Mouse (Mus musculus) kidney, postnatal 0 days (tissue): Measurements from ENCODE around the gene Gm9936. TPM values are rescaled to one million over a fixed set of nuclear protein-coding genes. Genes with fewer than 3 reads are reported as not detected.

Experiments
- ATAC-seq: fragments of 200-750 bp; cut with Nextera tagmentation; replicated peaks from 2 replicates; pipeline ENCODE4 v1.8.0; 2017; ENCODE audit warnings: low read depth, moderate number of reproducible peaks, moderate TSS enrichment, moderate library complexity; ENCODE audit not compliant: low FRiP score
- DNase-seq: peaks from one replicate; pipeline ENCODE4 v3.0.0-alpha.2; 2016; ENCODE audit warnings: low spot score
- H3K27ac ChIP-seq: fragments of 300-500 bp; sonication (generic); 2 replicates; pipeline ENCODE4 v1.5.1; 2014; ENCODE audit warnings: mild to moderate bottlenecking
- H3K27me3 ChIP-seq: fragments of 300-500 bp; sonication (generic); 2 replicates; pipeline ENCODE4 v1.6.1; 2014; ENCODE audit warnings: low read length, mixed read lengths; ENCODE audit not compliant: insufficient read depth
- H3K36me3 ChIP-seq: fragments of 300-500 bp; sonication (generic); 2 replicates; pipeline ENCODE4 v1.6.1; 2014; ENCODE audit warnings: low read length, mixed read lengths; ENCODE audit not compliant: insufficient read depth
- H3K4me1 ChIP-seq: fragments of 300-500 bp; sonication (generic); replicated peaks from 2 replicates; pipeline ENCODE4 v1.6.1; 2014; ENCODE audit warnings: antibody characterized with exemption, low read length, mixed read lengths; ENCODE audit not compliant: insufficient read depth
- H3K4me2 ChIP-seq: fragments of 300-500 bp; sonication (generic); 2 replicates; pipeline ENCODE4 v1.6.1; 2014; ENCODE audit warnings: mild to moderate bottlenecking, low read length, moderate library complexity, mixed read lengths
- H3K4me3 ChIP-seq: fragments of 300-500 bp; sonication (generic); replicated peaks from 2 replicates; pipeline ENCODE4 v1.5.1; 2014; ENCODE audit warnings: low read depth, low read length
- H3K9ac ChIP-seq: fragments of 300-500 bp; sonication (generic); 2 replicates; pipeline ENCODE4 v1.6.1; 2014; ENCODE audit warnings: low read depth, low read length
- H3K9me3 ChIP-seq: fragments of 300-500 bp; sonication (generic); replicated peaks from 2 replicates; pipeline ENCODE4 v1.6.1; 2016; ENCODE audit warnings: low read length, inconsistent platforms, mixed read lengths
- CTCF ChIP-seq: IDR thresholded peaks from 2 replicates; pipeline ENCODE4 v1.5.1; 2016; ENCODE audit warnings: antibody characterized with exemption, low read depth, mild to moderate bottlenecking, moderate library complexity
- WGBS: fragments of 180-500 bp; shearing (Covaris S2); extraction: QIAGEN DNeasy Blood & Tissue Kit; methylation state at CpG from one replicate; pipeline ENCODE4 v1.1.7; 2014; 5-methylcytosine and 5-hydroxymethylcytosine counted together
- polyA plus RNA-seq: library from polyadenylated mRNA; unstranded; fragments of >200 nt; fragmentation: Nextera tagmentation; extraction: Ambion mirVana; gene quantifications from 2 replicates; pipeline ENCODE4 v1.2.1, GENCODE M21; 2015

Gm9936 gene
- polyA plus RNA-seq, 1 experiment from 2014 or later = not detected

- no peaks in the 10 kb centered on the region for H3K4me1 ChIP-seq
- H3K4me2 ChIP-seq = peak overlapping the region; percentile 70
- TF ChIP-seq CTCF = no peak
- ATAC-seq (peak; percentile 93), DNase-seq (peak; percentile 93)
- no peaks in the 10 kb centered on the region for H3K9me3 ChIP-seq
- 1% methylated on average over 50 of the region's 50 CpGs for WGBS
- H3K4me3 ChIP-seq = peak overlapping the region; percentile 93
- peak overlapping the region; percentile 95 for H3K9ac ChIP-seq
- no peaks in the 10 kb centered on the region for H3K36me3 ChIP-seq
- H3K27ac ChIP-seq = peak overlapping the region; percentile 91
- H3K27me3 ChIP-seq = no peaks in the 10 kb centered on the region
Measured at GRCm38 (mm10) chr5:114813525-114814181, 44.8 kb downstream of the Gm9936 start.

- no peak overlapping the region for H3K27ac ChIP-seq
- H3K36me3 ChIP-seq = 0 out of 2 replicates have a peak, but pooled peaks cover 6% of the 10 kb centered on the region
- DNase-seq = no peak
- no peak for ATAC-seq
- H3K4me1 ChIP-seq = peaks cover 8% of the 10 kb centered on the region; the same call in 1 of the 2 replicates
- no peaks in the 10 kb centered on the region for H3K9me3 ChIP-seq
- 97% methylated on average over 5 of the region's 5 CpGs for WGBS
- H3K9ac ChIP-seq = no peak overlapping the region
- no peak overlapping the region for H3K4me2 ChIP-seq
- TF ChIP-seq CTCF = no peak
- H3K4me3 ChIP-seq = no peak overlapping the region
- no peaks in the 10 kb centered on the region for H3K27me3 ChIP-seq
Measured at GRCm38 (mm10) chr5:114809826-114810225, 48.7 kb downstream of the Gm9936 start.

- Histone ChIP-seq H3K27me3 (no peaks in the 10 kb centered on the region), H3K4me1 (peaks cover 8% of the 10 kb centered on the region; the same call in 1 of the 2 replicates), H3K27ac (no peak overlapping the region), H3K4me2 (no peak overlapping the region), H3K9ac (no peak overlapping the region), H3K9me3 (no peaks in the 10 kb centered on the region), H3K36me3 (peaks cover 10% of the 10 kb centered on the region; the same call in 1 of the 2 replicates), H3K4me3 (no peak overlapping the region)
- no peak for ATAC-seq
- 80% methylated on average over 10 of the region's 10 CpGs for WGBS
- no peak for TF ChIP-seq CTCF
- DNase-seq = no peak
Measured at GRCm38 (mm10) chr5:114809181-114809756, 49.2 kb downstream of the Gm9936 start.

GRCm38 (mm10) chr5:114808385-114808784 lies 50.1 kb downstream of the Gm9936 start:
- 74% methylated on average over 8 of the region's 8 CpGs for WGBS
- Histone ChIP-seq H3K36me3 (peaks cover 19% of the 10 kb centered on the region), H3K4me1 (peaks cover 8% of the 10 kb centered on the region; the same call in 1 of the 2 replicates), H3K9me3 (no peaks in the 10 kb centered on the region), H3K4me2 (no peak overlapping the region), H3K27ac (no peak overlapping the region), H3K27me3 (no peaks in the 10 kb centered on the region), H3K9ac (no peak overlapping the region), H3K4me3 (no peak overlapping the region)
- DNase-seq (no peak), ATAC-seq (no peak)
- TF ChIP-seq CTCF = no peak

- Histone ChIP-seq H3K27ac (0 out of 2 replicates have a peak overlapping the region, but pooled peaks have one; percentile 80), H3K4me3 (no peak overlapping the region), H3K4me2 (no peak overlapping the region), H3K27me3 (no peaks in the 10 kb centered on the region), H3K9me3 (no peaks in the 10 kb centered on the region), H3K4me1 (peaks cover 8% of the 10 kb centered on the region; the same call in 1 of the 2 replicates), H3K36me3 (peaks cover 24% of the 10 kb centered on the region), H3K9ac (no peak overlapping the region)
- ATAC-seq = no peak
- no peak for TF ChIP-seq CTCF
- no peak for DNase-seq
- WGBS = 70% methylated on average over 6 of the region's 6 CpGs
Measured at GRCm38 (mm10) chr5:114807893-114808292, 50.6 kb downstream of the Gm9936 start.

- peak overlapping the region; percentile 80; the same call in 1 of the 2 replicates for H3K27ac ChIP-seq
- TF ChIP-seq CTCF = no peak
- H3K4me3 ChIP-seq = no peak overlapping the region
- H3K27me3 ChIP-seq = no peaks in the 10 kb centered on the region
- 22% methylated on average over 8 of the region's 8 CpGs for WGBS
- H3K4me1 ChIP-seq = peaks cover 8% of the 10 kb centered on the region; the same call in 1 of the 2 replicates
- H3K9ac ChIP-seq = 0 out of 2 replicates have a peak overlapping the region, but pooled peaks have one; percentile 0
- H3K4me2 ChIP-seq = no peak overlapping the region
- H3K36me3 ChIP-seq = peaks cover 26% of the 10 kb centered on the region
- H3K9me3 ChIP-seq = no peaks in the 10 kb centered on the region
- ATAC-seq (no peak), DNase-seq (no peak)
Measured at GRCm38 (mm10) chr5:114807468-114807867, 51.0 kb downstream of the Gm9936 start.
